Mouse (Mus musculus): Measurements from ENCODE around the gene Kctd8. TPM values are rescaled to one million over a fixed set of nuclear protein-coding genes. Genes with fewer than 3 reads are reported as not detected.

Kctd8 gene
- total RNA-seq (2023), result not detected

GRCm38 (mm10) chr5:69340919-69341801 lies at the start of gene Kctd8:
TSS of gene Kctd8 (minus strand) at chr5:69341679.

Other genes with a start within 250 kb of the Kctd8 start
- gene Yipf7, start 201.0 kb upstream of the Kctd8 start, total RNA-seq (2023), result not detected
- 10 to 100 TPM in 1 of 2 experiments, 1 to 10 TPM in 1; 8.4 to 10.5 TPM for gene Guf1, start 215.2 kb upstream of the Kctd8 start, total RNA-seq (2023)